Comparison of ENCODE assay signal across 10 mouse cellular contexts in the genomic region with DNA sequence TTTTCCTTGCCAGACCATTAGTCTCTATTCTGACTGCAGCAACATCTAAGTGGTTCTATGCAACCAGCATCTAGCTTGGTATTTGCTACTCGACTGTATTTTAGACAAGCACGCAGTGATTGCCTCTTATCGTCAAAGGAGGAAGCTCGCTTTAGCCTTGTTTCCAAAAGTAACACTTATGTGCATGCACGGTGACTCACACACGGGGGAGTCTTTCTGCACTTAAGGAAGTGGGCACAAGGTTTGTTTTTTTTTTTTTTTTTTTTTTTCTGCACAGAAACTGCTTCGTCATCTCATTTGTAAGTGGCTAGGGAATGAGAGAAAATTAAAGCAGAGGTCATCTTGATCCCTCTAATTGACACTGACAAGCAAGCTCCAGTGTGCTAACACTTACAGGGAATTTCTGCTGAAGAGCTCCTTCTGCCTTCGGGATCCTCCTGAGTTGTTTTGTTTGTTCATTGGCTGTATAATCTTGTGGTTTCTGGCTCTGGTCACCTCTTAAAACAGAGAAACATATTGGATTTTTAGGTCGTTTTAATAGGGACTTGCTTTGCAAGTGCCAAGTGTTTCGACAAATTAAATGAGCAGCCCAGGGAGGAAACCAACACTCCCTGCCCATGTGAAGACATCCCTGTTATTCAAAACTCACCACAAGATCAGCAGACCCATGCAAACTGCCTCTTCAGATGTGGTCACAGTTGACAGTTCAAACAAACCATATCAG. TPM values are rescaled to one million over a fixed set of nuclear protein-coding genes. Genes with fewer than 3 reads are reported as not detected.
DNase-seq lines count a peak whose midpoint lies in the region; ATAC-seq and TF ChIP-seq lines count a peak whose summit lies in the region.
"Had no signal": no experiment of that assay in that cellular context is flagged by ENCODE, and none has a peak within 500 bp of the region (broad histone marks: within the 10 kb centered on the region; RNA-seq: fewer than 3 reads in every experiment).

No protein-coding gene starts in this region.

- no peak overlapping the region for H3K27ac ChIP-seq in lung, postnatal 0 days (ENCODE audit: low read length)
- no peak overlapping the region for H3K27ac ChIP-seq in forebrain, embryonic 13.5 days

- DNase-seq in heart, adult 9 months (ENCODE audit: low spot score in 2 of 2), result peak; percentile 18 to 25
- DNase-seq in heart, postnatal 4 days, result no peak
- peak; percentile 8 for DNase-seq in thymus, postnatal 0 days (ENCODE audit: low spot score)
- no peak for DNase-seq in thymus, postnatal 25 days
- DNase-seq in lung, postnatal 0 days (ENCODE audit: low spot score), result peak; percentile 76
- DNase-seq in neural tube, embryonic 10.5 days (ENCODE audit: extremely low spot score, low spot score), result no peak
- DNase-seq in layer of hippocampus, adult 8-10 months (ENCODE audit: low spot score in 2 of 2), result no peak
- DNase-seq: cerebellum, postnatal 10 days; gastrocnemius, postnatal 14 days had no signal

- no peaks in the 10 kb centered on the region for H3K9me3 ChIP-seq in lung, postnatal 0 days (ENCODE audit: low read length)
- H3K9me3 ChIP-seq in forebrain, embryonic 13.5 days (replicated peaks), result no peaks in the 10 kb centered on the region

- peaks cover 3% of the 10 kb centered on the region; the same call in 1 of the 2 replicates for H3K4me1 ChIP-seq in lung, postnatal 0 days (ENCODE audit: insufficient read depth, low read depth, low read length)
- H3K4me1 ChIP-seq in forebrain, embryonic 13.5 days, result peaks cover 4% of the 10 kb centered on the region; the same call in 1 of the 2 replicates

- WGBS in lung, postnatal 0 days, result 21% methylated on average over 10 of the region's 10 CpGs
- WGBS in forebrain, embryonic 13.5 days, result 67% methylated on average over 10 of the region's 10 CpGs

- H3K36me3 ChIP-seq in lung, postnatal 0 days (ENCODE audit: insufficient read depth, low read length), result no peaks in the 10 kb centered on the region
- H3K36me3 ChIP-seq in forebrain, embryonic 13.5 days (ENCODE audit: poor library complexity, severe bottlenecking), result no peaks in the 10 kb centered on the region

- TF ChIP-seq CTCF in lung, postnatal 0 days (IDR thresholded peaks at IDR 0.05), result peak; percentile 13; the same call in 1 of the 2 replicates

- TF ChIP-seq EP300 in lung, postnatal 0 days (IDR thresholded peaks at IDR 0.05), result peak; percentile 65; the same call in 1 of the 2 replicates

- H3K27me3 ChIP-seq in lung, postnatal 0 days (replicated peaks; ENCODE audit: insufficient read depth, low read length), result no peaks in the 10 kb centered on the region
- no peaks in the 10 kb centered on the region for H3K27me3 ChIP-seq in forebrain, embryonic 13.5 days

- no peak overlapping the region for H3K4me3 ChIP-seq in lung, postnatal 0 days (ENCODE audit: low read depth, low read length)
- H3K4me3 ChIP-seq in forebrain, embryonic 13.5 days, result no peak overlapping the region

- no peak overlapping the region for H3K9ac ChIP-seq in lung, postnatal 0 days (replicated peaks; ENCODE audit: low read depth)
- H3K9ac ChIP-seq in forebrain, embryonic 13.5 days, result no peak overlapping the region

- peak; percentile 70 for ATAC-seq in lung, postnatal 0 days
- ATAC-seq in forebrain, embryonic 13.5 days, result no peak

- H3K4me2 ChIP-seq in lung, postnatal 0 days (replicated peaks; ENCODE audit: low read depth, low read length), result no peak overlapping the region
- H3K4me2 ChIP-seq in forebrain, embryonic 13.5 days, result no peak overlapping the region

RNA-seq across cellular contexts. Expression of gene Flrt2, which starts 55.0 kb away (rescaled TPM):
- total RNA-seq in heart, postnatal 4 days (2021), result 10 to 100 TPM; 19.0 to 20.1 TPM
- 0.77 and 0.86 TPM in 2 replicates for polyA plus RNA-seq in thymus, postnatal 0 days (2015; fragmentation: Nextera tagmentation; extraction: Ambion mirVana)
- polyA plus RNA-seq in lung, postnatal 0 days (2015; fragmentation: Nextera tagmentation; extraction: Ambion mirVana), result 1.7 and 2.2 TPM in 2 replicates
- 23.4 and 25.3 TPM in 2 replicates for polyA plus RNA-seq in forebrain, embryonic 13.5 days (2015; fragmentation: Nextera tagmentation; extraction: Ambion mirVana)
- 10 to 100 TPM; 36.3 to 43.8 (median 40.3) TPM for total RNA-seq in layer of hippocampus, adult 8-10 months (2022)

Comparison
In these comparisons a context has a peak if more than half of its experiments do, and no peak if none do; other contexts are left out.
1. DNase-seq: peak in heart, adult 9 months (2 of 2), thymus, postnatal 0 days (single experiment) and lung, postnatal 0 days (single experiment); none in heart, postnatal 4 days (single experiment), thymus, postnatal 25 days (single experiment), neural tube, embryonic 10.5 days (single experiment) and layer of hippocampus, adult 8-10 months (0 of 2).